Mouse (Mus musculus) B cell, adult 2 months (primary cell): Measurements from ENCODE around the gene Fyn.

Source experiments
- DNase-seq, 2 experiments: peaks; one replicate each; pipeline ENCODE4 v3.0.0; 2022

Fyn gene

GRCm38 (mm10) chr10:39472923-39473322 lies 104.3 kb downstream of the Fyn start:
- DNase-seq: no peak

DNA sequence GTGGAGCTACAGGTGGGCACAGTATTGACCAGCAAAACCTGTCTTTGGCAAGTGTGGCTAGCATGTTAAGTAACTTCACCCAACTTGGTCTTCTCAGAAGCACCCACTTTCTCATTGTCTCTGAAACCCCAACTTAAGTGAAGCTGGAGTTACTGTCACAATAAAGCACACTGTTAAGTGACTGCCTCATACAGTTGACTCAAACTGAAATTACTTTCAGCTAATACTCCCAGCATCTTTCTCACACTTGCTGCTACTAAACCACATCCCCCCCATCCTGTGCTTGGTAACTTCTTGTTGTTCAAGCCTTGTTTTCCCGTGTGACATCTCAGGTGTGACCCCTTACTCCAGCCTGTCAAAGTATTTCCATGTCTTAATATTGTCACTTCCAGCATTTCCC lies 110.7 kb downstream of the Fyn start:
- no peak for DNase-seq

DNA sequence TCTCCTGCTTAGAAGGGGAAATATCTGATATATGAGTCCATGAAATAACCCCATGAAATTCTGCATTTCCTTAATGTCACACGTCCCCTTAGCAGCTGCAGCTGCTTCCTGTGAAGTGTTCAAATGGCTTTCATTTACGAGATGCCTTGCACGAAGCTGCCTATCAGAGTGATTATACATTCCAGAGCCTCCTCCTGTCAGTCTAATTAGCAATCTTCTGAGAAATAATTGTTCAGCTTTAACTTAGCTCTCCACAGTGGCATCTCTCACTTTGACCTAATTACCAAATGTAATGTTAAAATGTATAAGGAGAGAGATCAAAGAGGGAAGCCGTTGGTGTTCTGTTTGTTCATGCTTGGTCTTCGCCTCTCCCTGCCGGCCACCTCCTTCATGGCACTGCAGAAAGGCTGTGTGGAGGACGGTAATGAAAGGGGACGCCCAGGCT lies 115.7 kb downstream of the Fyn start:
- no peak for DNase-seq

- no peak for DNase-seq
These were observed 116.2 kb downstream of the Fyn start for GRCm38 (mm10) chr10:39484892-39485291.

DNA sequence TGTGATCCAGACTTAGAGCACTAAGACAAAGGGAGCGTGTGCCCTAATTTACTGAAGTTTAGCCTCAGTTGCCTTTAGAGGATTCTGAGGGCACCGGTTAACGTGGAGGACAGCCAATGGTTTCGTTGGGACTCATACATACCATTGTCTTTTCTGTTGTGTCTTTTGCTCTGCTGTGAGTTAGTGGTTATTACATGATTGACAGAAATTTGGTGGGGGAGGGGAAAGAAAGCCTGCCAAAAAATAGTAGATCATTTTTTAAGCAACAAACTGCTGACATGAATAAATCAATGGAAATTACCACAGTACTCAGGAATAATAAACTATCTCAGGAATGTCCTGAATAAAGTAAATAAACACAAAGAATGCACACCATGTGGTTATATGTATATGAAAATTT lies 117.3 kb downstream of the Fyn start:
- DNase-seq: no peak

GRCm38 (mm10) chr10:39486501-39487450 lies 118.1 kb downstream of the Fyn start:
- no peak for DNase-seq

- DNase-seq: no peak
These were observed 119.2 kb downstream of the Fyn start for GRCm38 (mm10) chr10:39487740-39488415.

- DNase-seq: no peak
These were observed 119.9 kb downstream of the Fyn start for GRCm38 (mm10) chr10:39488542-39488941.

DNA sequence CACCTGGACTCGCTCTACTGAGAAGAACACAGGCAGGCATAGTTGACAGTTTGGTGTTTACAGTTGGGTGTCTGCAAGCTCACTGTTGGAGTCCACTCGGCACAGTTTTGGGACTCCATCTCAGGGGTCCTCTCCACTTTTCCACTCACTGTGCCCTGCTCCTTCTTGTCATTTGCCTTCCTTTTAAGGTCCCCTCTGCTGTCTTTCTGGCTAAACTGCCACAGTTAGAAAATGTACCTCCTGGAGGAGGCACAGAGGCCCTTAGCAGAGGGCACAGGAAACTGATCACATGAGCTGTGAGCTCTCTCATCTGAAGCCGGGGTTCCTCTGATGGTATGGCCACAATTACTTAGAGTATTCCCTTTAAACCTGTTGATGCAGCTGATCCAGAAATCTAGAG lies 120.3 kb downstream of the Fyn start:
- no peak for DNase-seq

- no peak for DNase-seq
These were observed 121.9 kb downstream of the Fyn start for GRCm38 (mm10) chr10:39490349-39491121.

DNA sequence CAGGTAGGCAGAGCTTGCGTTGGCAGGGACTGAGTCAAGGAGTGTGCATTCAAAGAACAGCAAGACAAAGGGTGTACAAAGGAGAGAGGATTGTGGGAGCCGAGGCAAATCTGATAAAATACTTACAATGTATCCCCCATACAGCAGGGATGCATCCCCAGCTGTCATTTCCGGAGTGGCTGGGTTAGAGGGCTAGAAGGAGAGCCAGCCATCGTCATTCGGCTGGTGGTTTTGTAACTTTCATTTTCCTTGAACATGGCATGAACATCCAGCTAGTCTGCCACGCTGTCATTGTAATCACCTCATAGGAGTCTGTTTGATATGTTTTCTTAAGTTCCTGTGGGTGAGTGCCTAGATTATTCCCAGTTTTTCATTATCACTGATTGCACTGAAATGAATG lies 123.5 kb downstream of the Fyn start:
- DNase-seq: no peak

GRCm38 (mm10) chr10:39493007-39493406 lies 124.4 kb downstream of the Fyn start:
- DNase-seq: peak; percentile 32 to 33

GRCm38 (mm10) chr10:39498641-39499040 lies 130.0 kb downstream of the Fyn start:
- no peak for DNase-seq

GRCm38 (mm10) chr10:39501571-39501970 lies 132.9 kb downstream of the Fyn start:
- DNase-seq: no peak

GRCm38 (mm10) chr10:39501977-39502706 lies 133.5 kb downstream of the Fyn start:
- DNase-seq: no peak

GRCm38 (mm10) chr10:39503331-39503730 lies 134.7 kb downstream of the Fyn start:
- DNase-seq: no peak

GRCm38 (mm10) chr10:39505007-39505406 lies 136.4 kb downstream of the Fyn start:
- DNase-seq: no peak

DNA sequence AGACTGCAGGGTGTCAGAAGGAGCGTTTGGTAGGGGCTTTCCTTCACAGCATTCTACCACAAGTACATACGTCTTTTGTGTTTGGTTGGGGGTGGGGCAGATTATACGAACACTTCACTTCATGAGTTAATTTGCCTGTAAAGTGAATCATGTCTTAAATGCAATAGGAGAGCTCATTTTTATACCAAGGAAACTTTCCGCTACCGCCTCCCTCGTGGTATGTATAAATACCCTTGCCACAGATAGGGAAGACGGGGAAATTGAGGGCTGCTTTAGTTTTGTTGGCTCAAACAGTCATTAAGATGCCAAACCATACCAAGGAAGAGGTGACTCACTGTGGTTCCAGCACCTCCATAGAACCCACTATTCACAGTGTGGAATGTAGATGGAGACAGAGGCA lies 137.0 kb downstream of the Fyn start:
- no peak for DNase-seq

DNA sequence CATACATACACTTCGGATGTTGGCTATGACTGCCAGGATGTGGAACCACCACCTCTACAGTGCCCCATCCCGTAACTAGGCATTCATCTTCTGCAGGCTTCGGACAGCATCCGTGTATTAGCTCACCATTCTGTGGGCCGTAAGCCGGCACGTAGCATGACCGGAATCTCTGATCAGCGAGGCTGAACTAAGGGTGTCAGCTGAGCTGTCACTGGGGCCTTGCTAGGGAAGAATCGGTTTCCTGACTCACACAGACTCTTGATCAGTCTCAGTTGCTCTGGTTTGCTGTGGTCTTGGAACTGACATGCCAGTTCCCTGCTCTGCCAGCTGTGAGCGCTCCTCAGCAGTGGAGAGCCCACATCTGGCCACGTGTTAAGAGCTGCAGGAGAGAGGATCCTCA lies 137.7 kb downstream of the Fyn start:
- DNase-seq: no peak

DNA sequence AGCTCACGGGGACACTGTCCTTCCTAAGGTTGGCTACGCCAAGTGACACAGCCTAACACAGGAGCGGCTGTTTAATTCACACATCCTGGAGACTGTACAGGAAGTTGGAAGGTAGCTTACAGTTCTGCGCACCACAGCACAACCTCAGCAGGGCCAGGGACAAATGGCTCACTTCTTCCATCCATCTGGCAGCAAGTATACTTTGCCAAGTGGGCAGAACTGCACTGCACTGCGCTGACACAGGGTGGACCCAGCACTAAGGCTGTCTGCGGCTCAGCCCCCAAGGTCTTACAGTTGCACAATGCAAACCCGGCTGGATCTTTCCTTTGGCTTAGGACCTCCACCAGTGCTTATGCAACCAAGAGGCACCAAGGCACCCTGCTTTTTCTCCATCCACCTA lies 138.2 kb downstream of the Fyn start:
- no peak for DNase-seq

GRCm38 (mm10) chr10:39508801-39509200 lies 140.1 kb downstream of the Fyn start:
- no peak for DNase-seq

DNA sequence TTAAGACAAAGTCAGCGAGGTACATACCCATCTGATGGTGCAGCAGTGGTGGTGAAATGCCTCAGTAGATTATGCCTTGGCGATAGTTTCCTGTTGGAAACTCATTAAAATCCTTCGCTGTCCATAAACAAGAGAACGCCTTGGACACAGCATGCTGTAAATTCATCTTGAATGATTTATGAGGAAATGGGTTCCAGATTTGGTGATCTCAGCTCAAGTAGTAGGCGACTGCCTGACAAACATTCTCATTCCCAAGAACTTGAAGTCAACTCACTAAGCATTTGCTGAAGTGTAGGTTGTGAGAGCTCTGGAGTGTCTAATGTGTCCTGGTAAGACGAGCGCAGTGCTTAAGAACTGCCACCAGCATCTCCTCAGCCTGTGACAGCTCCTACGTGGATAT lies 141.3 kb downstream of the Fyn start:
- no peak for DNase-seq
